Mouse (Mus musculus) spleen, adult 2 months (tissue): ENCODE results near the gene Tenm2. TPM values are rescaled to one million over a fixed set of nuclear protein-coding genes. Genes with fewer than 3 reads are reported as not detected.

Experiments used
- DNase-seq, 2 experiments: peaks; one replicate each; pipeline versions ENCODE4 v3.0.0 to v3.0.0-alpha.2; 2012 to 2021; ENCODE audit warnings: low spot score in 2 of 2, low read depth in 1 of 2
- H3K27ac ChIP-seq: fragments of 200-500 bp; 2 replicates; pipeline ENCODE4 v1.5.1; 2012; ENCODE audit warnings: low read length, inconsistent platforms; ENCODE audit not compliant: insufficient read depth
- H3K27me3 ChIP-seq: fragments of 200-500 bp; 2 replicates; pipeline ENCODE4 v1.6.1; 2012; ENCODE audit warnings: mild to moderate bottlenecking, moderate library complexity, low read length, inconsistent platforms; ENCODE audit not compliant: control insufficient read depth, insufficient read depth
- H3K36me3 ChIP-seq: fragments of 200-500 bp; 2 replicates; pipeline ENCODE4 v1.6.1; 2012; ENCODE audit warnings: mild to moderate bottlenecking, low read length, inconsistent platforms; ENCODE audit not compliant: control insufficient read depth, insufficient read depth
- H3K4me1 ChIP-seq: fragments of 200-500 bp; 2 replicates; pipeline ENCODE4 v1.6.1; 2011; ENCODE audit warnings: inconsistent platforms; ENCODE audit not compliant: control insufficient read depth, insufficient read depth, insufficient read length
- H3K4me3 ChIP-seq: fragments of 200-500 bp; 2 replicates; pipeline ENCODE4 v1.5.1; 2011; ENCODE audit warnings: mild to moderate bottlenecking, inconsistent platforms; ENCODE audit not compliant: insufficient read depth, insufficient read length; ENCODE audit errors: extremely low read depth
- CTCF ChIP-seq: fragments of 200-500 bp; IDR thresholded peaks from 2 replicates; pipeline ENCODE4 v1.5.1; 2011; ENCODE audit warnings: mild to moderate bottlenecking, inconsistent platforms; ENCODE audit not compliant: insufficient read depth, insufficient read length, insufficient replicate concordance; ENCODE audit errors: extremely low read depth
- POLR2A ChIP-seq: fragments of 200-500 bp; IDR thresholded peaks from 2 replicates; pipeline ENCODE4 v1.6.1; 2011; ENCODE audit warnings: low read depth, low read length, inconsistent platforms
- WGBS: fragments of 180-500 bp; shearing (Covaris S2); methylation state at CpG from one replicate; pipeline ENCODE4 v1.1.7; 2018; 5-methylcytosine and 5-hydroxymethylcytosine counted together
- polyA plus RNA-seq: library from polyadenylated mRNA; depleted of rRNA; stranded (reverse); fragments of >200 nt; gene quantifications from 2 replicates; pipeline ENCODE4 v1.2.3, GENCODE M21; 2012

The Tenm2 gene
- polyA plus RNA-seq, 1 experiment = 0.06 TPM

GRCm38 (mm10) chr11:36560785-36561548, 674.8 kb downstream of the Tenm2 start:
- Histone ChIP-seq H3K4me1 (no peaks in the 10 kb centered on the region), H3K27me3 (no peaks in the 10 kb centered on the region), H3K27ac (no peak overlapping the region), H3K4me3 (no peak overlapping the region), H3K36me3 (no peaks in the 10 kb centered on the region)
- WGBS = 72% methylated on average over 7 of the region's 7 CpGs
- TF ChIP-seq CTCF (no peak), POLR2A (no peak)
- DNase-seq = no peak

- TF ChIP-seq POLR2A (no peak), CTCF (no peak)
- no peaks in the 10 kb centered on the region for H3K27me3 ChIP-seq
- 84% methylated on average over 6 of the region's 6 CpGs for WGBS
- H3K36me3 ChIP-seq = no peaks in the 10 kb centered on the region
- no peak for DNase-seq
- no peaks in the 10 kb centered on the region for H3K4me1 ChIP-seq
- H3K27ac ChIP-seq = no peak overlapping the region
- no peak overlapping the region for H3K4me3 ChIP-seq
Observed at GRCm38 (mm10) chr11:36557316-36557715, 678.4 kb downstream of the Tenm2 start.

GRCm38 (mm10) chr11:36553286-36553685, 682.5 kb downstream of the Tenm2 start:
- no peak for DNase-seq
- no peaks in the 10 kb centered on the region for H3K27me3 ChIP-seq
- no peak for TF ChIP-seq POLR2A
- TF ChIP-seq CTCF = no peak
- no peak overlapping the region for H3K27ac ChIP-seq
- H3K36me3 ChIP-seq = no peaks in the 10 kb centered on the region
- H3K4me3 ChIP-seq = no peak overlapping the region
- no peaks in the 10 kb centered on the region for H3K4me1 ChIP-seq
- WGBS = 71% methylated on average over 5 of the region's 5 CpGs

- no peaks in the 10 kb centered on the region for H3K4me1 ChIP-seq
- no peak overlapping the region for H3K27ac ChIP-seq
- H3K27me3 ChIP-seq = no peaks in the 10 kb centered on the region
- TF ChIP-seq CTCF (no peak), POLR2A (no peak)
- 84% methylated on average over 4 of the region's 4 CpGs for WGBS
- no peak overlapping the region for H3K4me3 ChIP-seq
- H3K36me3 ChIP-seq = no peaks in the 10 kb centered on the region
- no peak for DNase-seq
Observed at GRCm38 (mm10) chr11:36550649-36551048, 685.1 kb downstream of the Tenm2 start.

- no peak for DNase-seq
- Histone ChIP-seq H3K27me3 (no peaks in the 10 kb centered on the region), H3K27ac (no peak overlapping the region), H3K4me3 (no peak overlapping the region), H3K4me1 (no peaks in the 10 kb centered on the region), H3K36me3 (no peaks in the 10 kb centered on the region)
- WGBS = 87% methylated on average over 11 of the region's 11 CpGs
- no peak for TF ChIP-seq CTCF
- no peak for TF ChIP-seq POLR2A
Observed at GRCm38 (mm10) chr11:36549398-36550139, 686.2 kb downstream of the Tenm2 start.

- no peak overlapping the region for H3K27ac ChIP-seq
- 74% methylated on average over 4 of the region's 4 CpGs for WGBS
- no peak overlapping the region for H3K4me3 ChIP-seq
- no peak for DNase-seq
- TF ChIP-seq CTCF (no peak), POLR2A (no peak)
- no peaks in the 10 kb centered on the region for H3K27me3 ChIP-seq
- no peaks in the 10 kb centered on the region for H3K4me1 ChIP-seq
- H3K36me3 ChIP-seq = no peaks in the 10 kb centered on the region
Observed at GRCm38 (mm10) chr11:36548139-36548538, 687.6 kb downstream of the Tenm2 start.

GRCm38 (mm10) chr11:36538144-36538543, 697.6 kb downstream of the Tenm2 start:
- Histone ChIP-seq H3K27me3 (no peaks in the 10 kb centered on the region), H3K36me3 (no peaks in the 10 kb centered on the region), H3K4me1 (no peaks in the 10 kb centered on the region), H3K27ac (no peak overlapping the region), H3K4me3 (no peak overlapping the region)
- TF ChIP-seq CTCF = no peak
- no peak for TF ChIP-seq POLR2A
- DNase-seq = no peak
- 77% methylated on average over 4 of the region's 4 CpGs for WGBS
